Comparison of ENCODE assay signal across 11 mouse cellular contexts in the genomic region with DNA sequence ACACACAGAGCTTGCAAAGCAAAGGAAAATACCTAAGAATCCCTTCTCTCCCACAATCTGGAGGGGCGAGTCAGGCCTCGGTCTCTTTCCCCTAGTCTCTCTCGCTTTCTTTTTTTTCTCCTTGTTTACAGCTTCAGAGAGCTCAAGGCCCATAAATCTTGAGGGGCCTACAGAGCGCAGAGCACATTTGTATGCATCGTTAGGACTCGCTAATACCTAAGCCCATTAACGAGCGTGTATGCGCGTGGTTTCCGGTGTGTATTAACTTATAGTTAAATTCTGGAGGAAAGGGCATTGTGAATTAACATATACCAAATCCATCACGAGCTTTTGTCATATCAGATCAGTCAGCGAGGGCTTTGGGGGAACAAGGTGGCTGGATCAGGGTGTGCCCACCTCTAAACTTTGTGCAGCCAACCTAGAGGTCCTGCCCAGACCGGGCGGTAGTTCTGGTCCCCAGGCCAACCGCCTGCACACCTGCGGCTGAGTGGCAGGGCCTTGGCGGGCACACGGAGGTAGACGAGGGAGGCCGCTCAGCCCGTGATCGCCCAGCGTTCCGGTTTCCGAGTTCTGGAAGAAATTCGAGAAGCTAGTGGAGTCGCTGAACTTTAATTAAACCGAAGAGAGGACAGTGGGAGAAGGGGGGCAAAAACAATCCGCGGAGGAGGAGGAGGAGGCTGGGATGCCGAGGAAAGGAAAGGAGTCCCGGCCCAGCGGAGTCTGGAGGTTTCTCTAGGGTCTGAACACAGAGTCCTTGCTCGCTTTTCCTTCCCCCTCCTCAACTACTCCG. TPM values are rescaled to one million over a fixed set of nuclear protein-coding genes. Genes with fewer than 3 reads are reported as not detected.
DNase-seq lines count a peak whose midpoint lies in the region; ATAC-seq lines count a peak whose summit lies in the region.
"Had no signal": no experiment of that assay in that cellular context is flagged by ENCODE, and none has a peak within 500 bp of the region (broad histone marks: within the 10 kb centered on the region; RNA-seq: fewer than 3 reads in every experiment).

No protein-coding gene starts in this region.

- DNase-seq in heart, adult 11 months: no peak
- DNase-seq in embryo, embryonic 10.5 days (ENCODE audit: low spot score): peak; percentile 77
- peak; percentile 77 for DNase-seq in mesoderm, embryonic 11.5 days (ENCODE audit: low read depth, low spot score)
- DNase-seq in left cerebral cortex, postnatal 36 days (ENCODE audit: low spot score in 2 of 2): no peak
- DNase-seq in thymus, adult 18-20 months: no peak
- DNase-seq in frontal cortex, postnatal 14 days (ENCODE audit: low spot score in 2 of 2): no peak

- no peak overlapping the region for H3K4me3 ChIP-seq in heart, embryonic 14.5 days (ENCODE audit: control insufficient read depth in 1 of 2, insufficient read depth in 1 of 2, low read depth in 1 of 2, low read length in 2 of 2)
- H3K4me3 ChIP-seq in intestine, embryonic 16.5 days (ENCODE audit: low read length): peak overlapping the region; percentile 25
- H3K4me3 ChIP-seq: embryonic facial prominence, embryonic 12.5 days; myocyte had no signal

- H3K9me3 ChIP-seq in heart, embryonic 14.5 days (ENCODE audit: control insufficient read depth, low read length): no peaks in the 10 kb centered on the region
- no peaks in the 10 kb centered on the region for H3K9me3 ChIP-seq in intestine, embryonic 16.5 days (ENCODE audit: control insufficient read depth, low read length)
- H3K9me3 ChIP-seq: embryonic facial prominence, embryonic 12.5 days; G1E had no signal

- peaks cover 95% of the 10 kb centered on the region for H3K27me3 ChIP-seq in heart, embryonic 14.5 days (ENCODE audit: control insufficient read depth, insufficient read depth, low read length)
- peaks cover 18% of the 10 kb centered on the region for H3K27me3 ChIP-seq in intestine, embryonic 16.5 days (replicated peaks; ENCODE audit: control insufficient read depth, insufficient read depth, low read length)

- no peak overlapping the region for H3K27ac ChIP-seq in heart, embryonic 14.5 days (replicated peaks in 1 of 2; ENCODE audit: control insufficient read depth in 1 of 2, insufficient read depth in 1 of 2, low read depth in 2 of 2, low read length in 2 of 2)
- peak overlapping the region; percentile 94 for H3K27ac ChIP-seq in intestine, embryonic 16.5 days (ENCODE audit: low read length)
- H3K27ac ChIP-seq: embryonic facial prominence, embryonic 12.5 days had no signal

- intact Hi-C loops in left cerebral cortex, postnatal 36 days (cut with DNase I): no loop called here

- 3% methylated on average over 36 of the region's 36 CpGs for WGBS in heart, embryonic 14.5 days
- 10% methylated on average over 36 of the region's 36 CpGs for WGBS in intestine, embryonic 16.5 days

- H3K9ac ChIP-seq in heart, embryonic 14.5 days (ENCODE audit: low read length): no peak overlapping the region
- peak overlapping the region; percentile 71 for H3K9ac ChIP-seq in intestine, embryonic 16.5 days (ENCODE audit: low read depth, low read length)
- H3K9ac ChIP-seq: embryonic facial prominence, embryonic 12.5 days had no signal

- no peak for ATAC-seq in heart, embryonic 14.5 days (ENCODE audit: insufficient number of reproducible peaks, insufficient read depth, low FRiP score, low read depth)
- peak; percentile 66 for ATAC-seq in intestine, embryonic 16.5 days

- H3K4me1 ChIP-seq in heart, embryonic 14.5 days (ENCODE audit: control insufficient read depth in 2 of 2, insufficient read depth in 2 of 2, low read length in 2 of 2): no peaks in the 10 kb centered on the region; a peak in 1 of 4 replicates
- peaks cover 18% of the 10 kb centered on the region for H3K4me1 ChIP-seq in intestine, embryonic 16.5 days (ENCODE audit: control insufficient read depth, insufficient read depth, low read length)
- H3K4me1 ChIP-seq: embryonic facial prominence, embryonic 12.5 days had no signal

- H3K4me2 ChIP-seq in heart, embryonic 14.5 days (ENCODE audit: low read length): 0 out of 2 replicates have a peak overlapping the region, but pooled peaks have one; percentile 11
- H3K4me2 ChIP-seq in intestine, embryonic 16.5 days (ENCODE audit: low read depth, low read length): peak overlapping the region; percentile 48
- H3K4me2 ChIP-seq: embryonic facial prominence, embryonic 12.5 days had no signal

- no peaks in the 10 kb centered on the region for H3K36me3 ChIP-seq in heart, embryonic 14.5 days (ENCODE audit: control insufficient read depth, insufficient read depth, low read length)
- H3K36me3 ChIP-seq in intestine, embryonic 16.5 days (ENCODE audit: control insufficient read depth, insufficient read depth, low read length): no peaks in the 10 kb centered on the region
- H3K36me3 ChIP-seq: embryonic facial prominence, embryonic 12.5 days had no signal

RNA-seq across cellular contexts. Expression of a gene that starts 41.8 kb away (rescaled TPM):
- polyA plus RNA-seq in heart, embryonic 14.5 days (2014; fragmentation: Nextera tagmentation; extraction: Ambion mirVana): 0.30 TPM in 1 of 2 replicates, not detected in the other
- polyA plus RNA-seq in intestine, embryonic 16.5 days (2015; fragmentation: Nextera tagmentation; extraction: Ambion mirVana): 8.8 and 9.7 TPM in 2 replicates
- not detected for total RNA-seq in left cerebral cortex, postnatal 36 days (2021)

Comparison
In these comparisons a context has a peak if more than half of its experiments do, and no peak if none do; other contexts are left out.
1. DNase-seq: peak in embryo, embryonic 10.5 days (single experiment) and mesoderm, embryonic 11.5 days (single experiment); none in heart, adult 11 months (single experiment), left cerebral cortex, postnatal 36 days (0 of 2), thymus, adult 18-20 months (0 of 2) and frontal cortex, postnatal 14 days (0 of 2).